Mouse (Mus musculus): ENCODE results near the gene Caskin2. TPM values are rescaled to one million over a fixed set of nuclear protein-coding genes. Genes with fewer than 3 reads are reported as not detected.

The Caskin2 gene
- polyA plus RNA-seq, 1 experiment = 24.8 TPM

DNA sequence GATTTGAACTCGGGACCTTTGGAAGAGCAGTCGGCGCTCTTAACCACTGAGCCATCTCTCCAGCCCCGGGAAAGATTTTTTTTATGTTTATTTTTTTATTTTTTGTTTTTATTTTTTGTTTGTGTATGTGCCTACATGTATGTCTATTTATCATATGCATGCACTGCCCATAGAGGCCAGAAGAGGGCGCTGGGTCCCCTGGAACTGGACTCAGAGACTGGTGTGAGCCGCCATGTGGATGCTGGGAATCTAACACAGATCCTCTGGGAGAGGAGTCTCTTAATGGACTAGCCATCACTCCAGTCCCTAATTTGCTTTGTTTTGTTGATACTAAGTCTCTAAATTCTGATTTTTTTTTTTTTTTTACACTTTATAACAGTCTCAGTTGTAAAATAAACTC lies 27.6 kb upstream of the Caskin2 start:
- TF ChIP-seq POLR2A (IDR thresholded peaks at IDR 0.05; ENCODE audit: borderline replicate concordance, extremely low read depth, insufficient read depth, insufficient read length, poor library complexity, severe bottlenecking) (no peak), CTCF (IDR thresholded peaks at IDR 0.05; ENCODE audit: borderline replicate concordance, extremely low read depth, insufficient read depth, insufficient read length) (peak; percentile 20; the same call in 1 of the 2 replicates)
- no peak for DNase-seq (ENCODE audit: low read depth)

DNA sequence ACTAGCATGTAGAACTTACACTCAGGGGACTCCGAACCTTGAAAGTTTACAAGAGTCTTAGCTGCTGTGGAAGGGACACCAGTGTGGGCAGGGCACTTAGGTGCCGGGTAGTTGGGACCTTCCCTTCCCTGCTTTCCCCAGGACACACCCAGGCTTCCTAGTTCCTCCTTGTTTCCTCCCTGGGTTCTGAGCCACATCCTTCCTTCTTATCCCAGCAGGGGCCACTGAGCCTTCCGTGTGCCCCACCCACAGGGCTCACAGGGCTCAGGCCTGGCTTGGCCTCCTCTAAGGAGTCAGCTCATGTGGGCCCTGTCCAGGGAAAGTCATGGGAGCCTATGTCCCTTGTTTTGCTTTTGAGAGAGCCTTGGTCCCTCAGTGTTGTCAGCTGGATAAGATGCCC lies 26.3 kb upstream of the Caskin2 start:
- DNase-seq (ENCODE audit: low read depth) = no peak
- TF ChIP-seq POLR2A (IDR thresholded peaks at IDR 0.05; ENCODE audit: borderline replicate concordance, extremely low read depth, insufficient read depth, insufficient read length, poor library complexity, severe bottlenecking) = no peak

DNA sequence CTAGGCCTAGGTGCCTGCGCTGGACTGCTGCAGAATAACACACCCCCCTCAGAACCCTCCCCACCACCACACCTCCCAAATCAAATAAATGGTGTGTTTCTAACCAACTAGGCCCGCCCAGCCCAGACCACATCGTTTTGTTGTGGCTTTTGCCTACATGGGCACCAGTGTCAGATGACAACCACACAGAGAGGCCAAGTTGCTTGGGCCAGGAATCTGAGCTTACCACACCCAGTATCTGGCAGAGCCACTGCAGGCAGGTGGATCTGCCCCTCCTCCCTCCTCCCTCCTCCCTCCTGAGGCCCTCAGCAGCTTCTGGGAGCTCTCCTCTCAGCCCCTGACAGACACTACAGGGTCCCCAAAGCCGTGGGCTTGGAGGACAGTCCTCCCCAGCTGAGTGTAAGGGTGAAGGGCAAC lies 25.5 kb upstream of the Caskin2 start:
- no peak for TF ChIP-seq CTCF (IDR thresholded peaks at IDR 0.05; ENCODE audit: borderline replicate concordance, extremely low read depth, insufficient read depth, insufficient read length)
- TF ChIP-seq POLR2A (IDR thresholded peaks at IDR 0.05; ENCODE audit: borderline replicate concordance, extremely low read depth, insufficient read depth, insufficient read length, poor library complexity, severe bottlenecking) = no peak
- DNase-seq (ENCODE audit: low read depth) = no peak

DNA sequence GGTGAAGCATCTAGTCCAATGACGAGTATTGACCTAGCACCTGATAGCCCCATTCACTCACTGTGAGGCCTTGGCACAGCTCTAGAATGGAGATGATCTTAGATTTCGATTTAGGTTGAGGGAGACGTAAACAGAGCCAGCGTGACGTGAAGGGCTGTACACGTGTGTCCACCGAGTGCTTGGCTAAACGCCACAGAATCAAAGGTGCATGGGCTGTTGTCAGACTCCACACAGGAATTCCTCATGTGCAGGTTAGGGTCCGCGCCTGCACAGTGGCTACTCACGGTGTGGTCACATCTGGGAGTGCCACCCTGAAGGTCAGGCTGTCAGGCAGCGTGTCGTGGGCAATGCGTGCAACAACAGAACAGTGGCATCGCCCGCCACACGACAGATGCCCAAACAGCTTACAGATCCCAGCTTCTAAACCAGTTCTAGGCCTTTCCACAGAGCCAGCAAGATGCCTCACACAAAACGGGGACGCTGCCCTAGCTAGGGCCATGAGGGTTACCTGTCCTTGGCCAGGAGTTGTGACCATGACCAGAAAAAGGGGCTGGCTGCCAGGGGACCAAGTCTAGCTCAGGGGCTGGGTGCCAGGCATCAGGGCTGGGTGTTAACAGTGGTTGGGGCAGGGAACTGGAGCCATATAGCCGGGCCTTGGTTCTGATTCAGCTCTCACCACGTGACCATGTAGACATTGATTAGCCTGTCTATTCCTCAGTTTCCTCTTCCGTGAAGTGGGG lies 24.3 kb upstream of the Caskin2 start:
- no peak for DNase-seq (ENCODE audit: low read depth)
- TF ChIP-seq POLR2A (IDR thresholded peaks at IDR 0.05; ENCODE audit: borderline replicate concordance, extremely low read depth, insufficient read depth, insufficient read length, poor library complexity, severe bottlenecking) (no peak), CTCF (IDR thresholded peaks at IDR 0.05; ENCODE audit: borderline replicate concordance, extremely low read depth, insufficient read depth, insufficient read length) (no peak)

DNA sequence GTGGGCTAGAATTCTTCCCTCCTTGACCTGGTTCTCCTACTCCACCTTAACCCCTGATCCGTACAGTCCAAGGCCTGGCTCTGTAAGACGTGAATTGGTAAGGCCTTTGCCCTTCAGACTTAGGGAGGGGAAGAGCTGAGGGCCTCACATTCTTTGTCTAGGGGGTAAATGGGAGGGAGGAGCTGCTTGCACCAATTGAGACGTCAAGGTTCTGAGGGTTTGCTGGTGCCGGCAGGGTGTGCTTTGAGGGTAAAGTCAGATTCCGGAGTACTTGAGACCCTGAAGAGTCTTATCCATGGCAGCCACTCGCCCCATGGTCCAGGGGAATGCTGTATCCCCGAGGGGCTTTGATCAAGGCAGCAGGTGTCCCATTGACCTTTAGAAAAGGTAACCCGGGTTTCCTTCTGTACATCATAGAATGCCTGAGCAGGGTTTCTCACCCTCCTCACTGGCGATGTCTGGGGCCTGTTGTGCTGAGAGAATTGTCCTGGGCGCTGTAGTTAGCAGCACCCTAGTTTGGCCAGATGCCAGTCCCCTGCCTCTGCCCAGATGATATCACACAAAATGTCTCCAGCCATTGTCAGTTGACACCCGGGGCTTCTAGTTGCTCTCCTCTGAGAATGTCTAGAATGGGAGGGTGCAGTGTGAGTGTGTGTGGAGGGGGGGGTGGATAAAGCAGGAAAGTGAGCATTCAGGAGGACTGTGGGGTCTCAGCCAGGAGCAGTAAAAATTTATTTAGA lies 23.4 kb upstream of the Caskin2 start:
- TF ChIP-seq CTCF (IDR thresholded peaks at IDR 0.05; ENCODE audit: borderline replicate concordance, extremely low read depth, insufficient read depth, insufficient read length) (no peak), POLR2A (IDR thresholded peaks at IDR 0.05; ENCODE audit: borderline replicate concordance, extremely low read depth, insufficient read depth, insufficient read length, poor library complexity, severe bottlenecking) (no peak)
- no peak for DNase-seq (ENCODE audit: low read depth)

DNA sequence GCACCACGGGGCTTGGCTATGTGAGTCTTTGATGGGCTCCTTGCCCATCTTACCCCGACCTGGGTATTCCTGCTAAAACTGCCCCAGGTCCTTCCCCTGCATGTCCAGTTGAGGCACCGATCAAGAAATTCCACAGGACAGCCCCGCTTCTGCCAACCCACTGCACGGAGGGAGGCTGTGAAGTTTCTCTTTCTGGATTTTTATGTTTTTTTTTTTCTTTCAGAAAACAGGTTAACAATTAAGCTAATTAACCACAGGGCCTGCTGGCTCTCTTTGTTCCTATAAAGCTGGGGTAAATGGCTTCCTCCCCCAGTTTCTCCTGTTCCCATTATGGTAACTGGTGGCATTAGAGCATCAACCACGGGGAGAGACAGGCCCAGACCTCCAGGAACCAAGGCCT lies 20.6 kb upstream of the Caskin2 start:
- DNase-seq (ENCODE audit: low read depth) = no peak
- TF ChIP-seq CTCF (IDR thresholded peaks at IDR 0.05; ENCODE audit: borderline replicate concordance, extremely low read depth, insufficient read depth, insufficient read length) = no peak
- no peak for TF ChIP-seq POLR2A (IDR thresholded peaks at IDR 0.05; ENCODE audit: borderline replicate concordance, extremely low read depth, insufficient read depth, insufficient read length, poor library complexity, severe bottlenecking)

DNA sequence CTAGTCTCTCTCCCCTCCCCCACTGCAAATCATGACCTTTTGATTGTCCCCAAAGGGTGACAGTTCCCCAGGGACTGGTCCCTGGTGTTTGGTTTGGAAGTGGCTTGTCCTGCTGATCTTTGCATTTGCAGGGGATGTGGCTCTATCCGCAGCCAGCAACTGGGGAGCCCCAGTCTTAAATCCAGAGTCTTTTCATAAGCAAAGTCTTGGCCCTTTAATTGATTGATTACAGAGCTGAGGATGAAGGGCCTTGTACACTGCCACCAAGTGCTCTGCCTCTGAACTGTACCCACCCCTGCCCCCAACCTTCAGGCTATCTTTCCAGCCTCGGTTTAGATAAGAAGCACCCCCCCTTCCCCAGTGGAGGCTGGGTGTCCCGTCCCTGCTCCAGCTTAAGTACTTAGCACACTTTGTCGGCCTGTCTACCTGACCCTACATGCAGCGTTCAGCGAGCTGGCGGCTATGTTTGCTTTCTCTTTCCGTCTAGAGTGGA lies 19.6 kb upstream of the Caskin2 start:
- DNase-seq (ENCODE audit: low read depth) = no peak
- TF ChIP-seq CTCF (IDR thresholded peaks at IDR 0.05; ENCODE audit: borderline replicate concordance, extremely low read depth, insufficient read depth, insufficient read length) = no peak
- TF ChIP-seq POLR2A (IDR thresholded peaks at IDR 0.05; ENCODE audit: borderline replicate concordance, extremely low read depth, insufficient read depth, insufficient read length, poor library complexity, severe bottlenecking) = no peak

DNA sequence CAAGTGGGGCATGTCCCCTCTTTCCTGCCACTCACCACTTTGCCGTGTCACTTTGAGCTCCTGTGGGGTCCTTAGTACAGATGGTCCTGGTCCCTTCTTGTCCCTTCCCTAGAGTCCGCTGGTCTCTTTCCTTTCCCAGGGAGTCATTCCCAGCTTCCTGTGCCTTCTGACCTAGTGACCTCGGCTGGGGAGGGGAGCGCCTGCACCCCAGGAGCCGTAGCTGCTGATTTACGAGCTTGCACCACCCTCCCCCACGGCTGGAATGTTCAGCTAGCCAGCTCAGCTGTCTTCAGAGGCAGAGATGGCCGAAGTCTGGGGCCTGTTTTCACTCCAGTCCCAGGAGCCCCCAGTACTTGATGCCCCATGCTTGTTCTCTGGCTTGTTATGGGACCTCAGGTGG lies 19.1 kb upstream of the Caskin2 start:
- TF ChIP-seq CTCF (IDR thresholded peaks at IDR 0.05; ENCODE audit: borderline replicate concordance, extremely low read depth, insufficient read depth, insufficient read length) (no peak), POLR2A (IDR thresholded peaks at IDR 0.05; ENCODE audit: borderline replicate concordance, extremely low read depth, insufficient read depth, insufficient read length, poor library complexity, severe bottlenecking) (no peak)
- peak; percentile 13 for DNase-seq (ENCODE audit: low read depth)

DNA sequence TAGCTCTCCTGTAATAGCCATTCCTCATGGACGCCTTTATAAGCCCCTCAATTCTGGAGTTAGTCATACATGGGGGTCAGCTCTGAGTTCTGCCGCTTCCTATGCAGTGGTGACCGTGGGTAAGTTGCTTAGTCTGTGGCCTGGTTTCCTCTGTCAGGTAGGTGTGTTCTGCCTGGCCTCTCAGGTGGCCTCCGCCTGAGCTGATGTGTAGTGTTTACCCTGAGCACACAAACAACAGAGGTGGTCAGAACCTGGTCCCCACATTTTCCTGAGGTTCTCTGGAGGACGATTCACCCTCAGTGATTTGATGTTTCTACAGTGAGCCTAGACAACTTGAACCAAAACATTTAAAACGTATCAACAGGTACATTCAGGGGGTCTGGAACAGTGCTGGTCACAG lies 18.6 kb upstream of the Caskin2 start:
- TF ChIP-seq POLR2A (IDR thresholded peaks at IDR 0.05; ENCODE audit: borderline replicate concordance, extremely low read depth, insufficient read depth, insufficient read length, poor library complexity, severe bottlenecking) (no peak), CTCF (IDR thresholded peaks at IDR 0.05; ENCODE audit: borderline replicate concordance, extremely low read depth, insufficient read depth, insufficient read length) (no peak)
- DNase-seq (ENCODE audit: low read depth) = no peak

DNA sequence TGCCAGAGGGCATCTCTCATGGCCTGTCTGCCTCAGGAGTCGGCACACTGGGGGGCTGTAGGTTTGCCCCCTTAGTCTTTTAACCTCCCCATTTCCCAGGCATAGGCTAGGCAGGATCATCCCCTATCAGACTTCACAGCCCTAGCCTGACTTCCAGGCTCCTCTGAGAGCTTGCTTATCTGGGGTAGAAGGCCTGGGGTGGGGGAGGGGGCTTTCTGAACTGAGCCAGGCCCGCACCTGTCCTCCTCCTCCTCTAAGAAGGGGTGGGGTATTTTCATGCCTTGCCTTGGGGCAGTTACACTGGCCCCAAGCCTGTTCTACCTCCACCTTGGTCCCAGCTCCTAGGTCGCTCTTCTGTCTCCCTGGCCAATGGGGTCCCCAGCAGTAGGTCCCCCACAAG lies 18.1 kb upstream of the Caskin2 start:
- DNase-seq (ENCODE audit: low read depth) = no peak
- TF ChIP-seq POLR2A (IDR thresholded peaks at IDR 0.05; ENCODE audit: borderline replicate concordance, extremely low read depth, insufficient read depth, insufficient read length, poor library complexity, severe bottlenecking) (no peak), CTCF (IDR thresholded peaks at IDR 0.05; ENCODE audit: borderline replicate concordance, extremely low read depth, insufficient read depth, insufficient read length) (no peak)

DNA sequence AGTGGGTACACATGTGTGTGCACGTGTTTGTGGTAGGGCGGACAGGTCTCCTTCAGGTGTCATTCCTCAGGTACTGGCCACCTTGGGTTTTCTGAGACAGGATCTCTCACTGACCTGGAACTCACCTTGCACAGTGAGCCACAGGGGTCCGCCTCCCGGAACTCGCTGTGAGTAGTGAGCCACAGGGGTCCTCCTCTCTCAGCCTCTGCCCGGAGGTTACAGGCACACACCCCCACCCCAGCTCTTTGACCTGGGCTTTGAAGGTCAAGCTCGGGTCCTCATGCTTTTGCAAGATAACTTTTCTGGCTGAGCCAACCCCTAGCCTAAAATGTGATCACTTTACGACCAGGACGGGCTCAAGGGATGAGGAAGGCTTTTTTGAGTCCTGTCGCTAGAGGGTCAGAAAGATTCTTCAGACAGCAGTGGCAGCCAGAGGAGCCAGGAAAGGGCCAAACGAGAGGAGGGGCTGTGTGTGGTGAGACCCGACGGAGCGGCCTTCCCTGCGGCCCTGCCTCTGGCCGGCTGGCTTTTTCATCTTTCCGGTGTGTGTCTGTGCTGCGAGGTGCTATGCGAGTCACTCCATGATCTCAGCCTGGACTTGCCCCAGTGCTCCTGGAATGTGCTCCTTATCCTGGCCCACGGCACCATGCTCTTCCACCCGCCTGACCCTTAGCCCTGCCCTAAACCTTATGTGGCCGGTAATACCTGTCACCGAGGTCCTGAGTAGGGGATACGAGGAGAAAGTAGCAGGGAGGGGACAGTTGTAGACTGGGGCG lies 17.3 kb upstream of the Caskin2 start:
- no peak for DNase-seq (ENCODE audit: low read depth)
- no peak for TF ChIP-seq CTCF (IDR thresholded peaks at IDR 0.05; ENCODE audit: borderline replicate concordance, extremely low read depth, insufficient read depth, insufficient read length)
- no peak for TF ChIP-seq POLR2A (IDR thresholded peaks at IDR 0.05; ENCODE audit: borderline replicate concordance, extremely low read depth, insufficient read depth, insufficient read length, poor library complexity, severe bottlenecking)

All from brain, embryonic 14.5 days (tissue).